Mouse (Mus musculus): Measurements from ENCODE around the gene Gm39566. TPM values are rescaled to one million over a fixed set of nuclear protein-coding genes. Genes with fewer than 3 reads are reported as not detected.
"Not testable (repeated sequence)": the region's sequence is repeated elsewhere in the genome, so short reads cannot be mapped to it uniquely, and the experiment has no call there.

The Gm39566 gene
- polyA plus RNA-seq (2015; fragmentation: Nextera tagmentation; extraction: Ambion mirVana), result not detected in 2 replicates

DNA sequence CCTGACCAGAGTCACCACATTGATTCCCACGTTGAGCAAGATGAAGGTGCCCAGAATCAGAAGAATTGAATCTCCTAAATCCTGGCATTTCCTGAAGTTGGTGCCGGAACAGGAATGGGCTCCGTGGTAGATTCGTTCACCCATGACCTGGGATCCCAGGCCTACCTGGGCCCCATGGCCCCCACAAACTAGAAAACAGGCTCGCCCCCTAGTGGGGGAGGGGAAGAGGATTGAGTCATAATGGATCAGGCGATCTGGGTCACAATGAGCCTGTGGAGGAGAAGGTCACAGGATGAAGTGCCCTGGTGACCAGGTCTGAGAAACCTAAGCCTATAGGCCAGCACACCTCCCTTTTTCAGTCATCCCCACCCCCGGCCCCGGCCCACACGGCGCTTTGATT is at the start of gene Gm39566:
Gene Gm39566, minus strand, starts transcription at position 144 of the 400 bp plus-strand sequence.
- no peaks in the 10 kb centered on the region; the same call in 1 of the 2 replicates for H3K9me3 ChIP-seq (replicated peaks)
- H3K36me3 ChIP-seq, result no peaks in the 10 kb centered on the region
- no peak within 1 kb of the TSS for H3K4me3 ChIP-seq (replicated peaks)
- no peak within 1 kb of the TSS for H3K9ac ChIP-seq
- DNase-seq (no peak), ATAC-seq (ENCODE audit: low read depth) (no peak)
- peaks cover 36% of the 10 kb centered on the region for H3K27me3 ChIP-seq
- no peaks in the 10 kb centered on the region for H3K4me1 ChIP-seq (replicated peaks)
- 59% methylated on average over 10 of the region's 10 CpGs for WGBS (ENCODE audit: insufficient replicate concordance)
- H3K27ac ChIP-seq, result no peak within 1 kb of the TSS
- no peak within 1 kb of the TSS for H3K4me2 ChIP-seq

DNA sequence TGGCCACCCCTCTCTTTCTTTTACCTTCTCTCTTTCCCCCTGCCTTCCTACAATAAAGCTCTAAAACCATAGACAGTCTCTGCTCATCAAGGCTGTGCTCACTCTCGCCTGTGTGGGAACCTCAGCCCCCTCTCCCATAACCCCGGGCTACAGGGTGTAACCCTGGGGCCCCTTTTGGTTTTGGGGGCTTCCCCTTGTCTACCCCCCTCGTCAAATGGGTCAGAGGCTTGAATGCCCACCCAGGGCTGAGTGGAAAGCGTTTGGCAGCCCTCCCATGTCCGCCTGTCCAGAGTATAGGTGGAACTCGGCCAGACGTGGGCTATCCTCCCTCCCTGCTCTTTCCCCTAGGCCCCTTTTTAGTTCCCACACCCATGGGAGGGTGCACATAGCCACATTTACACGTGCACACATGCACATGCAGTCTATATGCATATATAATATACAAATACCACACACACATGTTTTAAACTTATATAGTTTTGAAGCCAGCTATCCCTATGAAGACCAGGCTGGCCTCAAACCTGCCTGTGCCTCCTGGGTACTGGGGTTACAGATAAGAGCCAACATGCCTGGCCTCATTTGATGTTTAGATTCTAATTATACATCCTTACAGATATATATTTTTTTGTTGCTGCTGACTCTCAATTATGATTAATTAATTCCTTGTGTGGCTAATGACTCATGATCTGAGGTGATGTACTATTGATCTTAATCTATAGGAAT is 49.2 kb upstream of the Gm39566 start:
- DNase-seq (no peak), ATAC-seq (ENCODE audit: low read depth) (peak; percentile 60)
- Histone ChIP-seq H3K27me3 (peaks cover 6% of the 10 kb centered on the region), H3K9ac (peak overlapping the region; percentile 74), H3K4me3 (replicated peaks) (no peak overlapping the region), H3K27ac (peak overlapping the region; percentile 89), H3K36me3 (no peaks in the 10 kb centered on the region), H3K4me2 (peak overlapping the region; percentile 56), H3K4me1 (replicated peaks) (peaks cover 49% of the 10 kb centered on the region), H3K9me3 (replicated peaks) (no peaks in the 10 kb centered on the region)
- 24% methylated on average over 8 of the region's 8 CpGs for WGBS (ENCODE audit: insufficient replicate concordance)

DNA sequence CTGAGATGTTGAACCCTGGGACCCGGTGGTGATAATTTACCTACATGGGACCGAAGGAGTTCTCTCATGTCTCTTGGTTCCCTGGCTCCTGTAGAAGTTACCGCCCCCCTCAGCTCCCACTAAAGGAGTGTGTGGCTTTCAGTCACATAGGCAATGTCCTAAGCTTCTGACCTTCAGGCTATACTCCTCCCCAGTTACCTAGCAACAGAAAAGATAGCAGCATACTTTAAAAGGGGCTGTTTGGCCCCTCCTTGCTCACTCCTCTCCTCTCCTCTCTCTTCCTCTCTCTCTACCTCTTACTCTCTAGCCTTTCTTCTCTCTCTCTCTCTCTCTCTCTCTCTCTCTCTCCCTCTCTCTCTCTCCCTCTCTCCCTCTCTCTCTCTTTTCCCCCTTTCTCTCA is 48.6 kb upstream of the Gm39566 start:
- H3K36me3 ChIP-seq; H3K4me3 ChIP-seq (replicated peaks); DNase-seq; H3K9me3 ChIP-seq (replicated peaks): not testable (repeated sequence)
- Histone ChIP-seq H3K4me1 (replicated peaks) (peaks cover 49% of the 10 kb centered on the region), H3K27ac (peak overlapping the region; percentile 89), H3K4me2 (peak overlapping the region; percentile 56), H3K27me3 (peaks cover 12% of the 10 kb centered on the region), H3K9ac (peak overlapping the region; percentile 74)
- peak; percentile 66 for ATAC-seq (ENCODE audit: low read depth)
- 67% methylated on average over 3 of the region's 3 CpGs for WGBS (ENCODE audit: insufficient replicate concordance)

DNA sequence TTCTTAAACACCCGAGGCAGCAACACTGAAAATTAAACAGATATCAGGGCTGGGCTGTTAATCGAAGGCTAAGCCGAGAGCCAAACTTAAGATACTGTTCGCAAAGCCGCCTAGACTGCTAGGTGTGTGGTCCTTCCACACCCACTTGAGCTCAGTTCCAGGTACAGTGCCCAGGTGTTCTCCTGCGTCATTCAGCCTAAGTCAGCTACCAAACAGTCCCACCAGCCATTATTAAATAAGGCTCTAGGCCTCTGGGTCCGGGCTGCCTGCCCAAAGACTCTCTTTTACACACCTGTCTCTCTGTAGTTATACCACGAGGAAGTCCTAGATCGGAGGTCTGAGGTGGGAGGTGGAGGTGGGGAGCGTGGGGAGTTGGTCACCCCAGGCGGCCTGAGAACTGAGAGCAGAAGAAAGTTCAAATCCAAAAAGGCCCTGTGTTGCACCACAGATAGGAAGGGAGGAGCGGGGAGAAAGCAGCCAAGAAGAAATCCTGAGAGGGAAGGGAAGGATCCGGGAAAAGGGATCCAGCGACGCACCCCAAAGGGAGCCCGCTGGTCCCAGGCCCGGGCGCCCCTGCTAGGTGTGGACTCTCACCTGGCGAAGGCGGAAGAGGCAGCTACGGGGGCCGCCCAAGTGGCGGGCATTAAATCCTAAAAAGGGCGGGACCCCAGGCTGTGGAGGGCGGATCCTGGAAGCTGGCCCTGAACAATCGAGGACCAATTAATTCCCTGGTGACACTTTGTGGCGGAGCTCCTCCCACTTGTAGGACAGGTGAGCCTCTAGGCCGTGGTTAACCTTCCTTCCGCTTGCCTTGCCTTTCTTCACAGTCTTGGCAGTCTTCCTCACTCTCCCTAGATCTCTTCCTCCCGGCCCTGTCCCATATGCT is 43.3 kb upstream of the Gm39566 start, which contains the start of gene Tnk1:
Gene Tnk1, minus strand, starts transcription at position 618 of the 886 bp plus-strand sequence.
- Histone ChIP-seq H3K27ac (no peak within 1 kb of the TSS), H3K27me3 (peaks cover 25% of the 10 kb centered on the region), H3K9ac (no peak within 1 kb of the TSS), H3K9me3 (replicated peaks) (no peaks in the 10 kb centered on the region), H3K4me2 (peak within 1 kb of the TSS; percentile 8; the same call in 1 of the 2 replicates), H3K4me3 (replicated peaks) (no peak within 1 kb of the TSS), H3K4me1 (replicated peaks) (peaks cover 39% of the 10 kb centered on the region), H3K36me3 (no peaks in the 10 kb centered on the region)
- DNase-seq (no peak), ATAC-seq (ENCODE audit: low read depth) (no peak)
- 38% methylated on average over 30 of the region's 30 CpGs for WGBS (ENCODE audit: insufficient replicate concordance)

DNA sequence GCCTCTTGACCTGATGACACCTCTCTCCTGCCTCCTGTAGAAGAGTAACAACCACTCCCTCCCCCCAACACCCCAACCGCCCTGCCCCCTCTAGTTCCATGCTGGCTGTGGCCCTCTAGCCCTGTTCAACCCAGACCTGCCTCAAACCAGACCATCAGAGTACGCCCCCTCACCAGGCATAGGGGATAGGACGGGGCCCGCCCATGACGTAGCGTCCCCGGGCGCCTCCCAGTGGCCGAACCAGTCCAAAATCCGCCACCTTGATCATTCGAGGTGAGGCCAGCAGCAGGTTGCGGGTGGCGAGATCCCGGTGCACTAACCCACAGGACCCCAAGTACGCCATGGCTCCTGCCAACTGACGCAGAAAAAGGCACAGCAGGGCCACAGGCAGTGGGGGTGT is 40.2 kb upstream of the Gm39566 start:
- H3K27ac ChIP-seq, result peak overlapping the region; percentile 99
- WGBS (ENCODE audit: insufficient replicate concordance), result 19% methylated on average over 16 of the region's 16 CpGs
- H3K4me3 ChIP-seq (replicated peaks), result peak overlapping the region; percentile 35; the same call in 1 of the 2 replicates
- ATAC-seq (ENCODE audit: low read depth) (peak; percentile 35), DNase-seq (peak; percentile 70)
- H3K36me3 ChIP-seq, result peaks cover 23% of the 10 kb centered on the region
- peaks cover 64% of the 10 kb centered on the region for H3K4me1 ChIP-seq (replicated peaks)
- H3K4me2 ChIP-seq, result peak overlapping the region; percentile 61
- peak overlapping the region; percentile 70 for H3K9ac ChIP-seq
- H3K27me3 ChIP-seq, result peaks cover 25% of the 10 kb centered on the region
- no peaks in the 10 kb centered on the region for H3K9me3 ChIP-seq (replicated peaks)

DNA sequence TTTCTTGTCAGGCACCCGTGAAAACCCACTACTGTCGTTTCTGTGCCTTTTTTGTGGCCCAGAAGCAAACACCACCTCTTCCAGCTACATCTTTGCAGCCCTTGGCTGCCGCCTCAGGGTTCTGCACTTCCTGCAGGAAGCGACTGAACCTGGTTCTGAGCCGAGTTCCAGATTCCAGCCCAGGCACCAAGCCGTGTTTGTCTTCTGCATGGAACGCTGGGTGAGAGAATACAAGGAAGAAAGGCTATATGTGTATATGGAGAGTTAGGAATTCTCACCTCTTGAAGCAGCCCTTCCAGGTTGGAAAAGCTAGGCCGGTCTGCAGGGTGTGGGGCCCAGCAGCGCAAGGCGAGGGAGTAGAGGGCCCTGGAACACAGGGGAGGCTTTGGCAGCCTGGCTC is 39.6 kb upstream of the Gm39566 start:
- WGBS (ENCODE audit: insufficient replicate concordance), result 54% methylated on average over 10 of the region's 10 CpGs
- Histone ChIP-seq H3K4me3 (replicated peaks) (peak overlapping the region; percentile 35), H3K9me3 (replicated peaks) (no peaks in the 10 kb centered on the region), H3K9ac (peak overlapping the region; percentile 70), H3K36me3 (peaks cover 29% of the 10 kb centered on the region), H3K4me1 (replicated peaks) (peaks cover 70% of the 10 kb centered on the region), H3K27me3 (peaks cover 21% of the 10 kb centered on the region), H3K4me2 (peak overlapping the region; percentile 61), H3K27ac (peak overlapping the region; percentile 99)
- ATAC-seq (ENCODE audit: low read depth), result no peak
- DNase-seq, result no peak

DNA sequence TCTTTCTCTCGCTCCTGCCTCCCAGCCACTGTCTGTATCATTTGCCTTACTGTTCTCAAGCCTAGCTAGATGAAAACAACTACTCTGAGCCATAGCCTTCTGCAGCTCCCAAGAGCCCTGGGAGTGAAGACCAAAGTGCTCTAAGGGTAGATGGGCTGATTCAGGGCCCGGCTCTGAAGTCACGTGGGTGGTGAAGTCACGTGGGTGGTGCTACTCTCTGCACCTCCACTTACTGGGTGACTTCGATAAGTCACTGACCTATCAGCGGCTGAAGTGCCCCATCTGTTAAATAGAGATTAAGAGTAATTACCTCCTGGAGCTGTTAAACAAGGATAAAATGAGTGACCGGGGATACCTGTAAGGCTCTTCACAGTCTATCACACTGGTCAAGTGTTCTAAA is 38.9 kb upstream of the Gm39566 start:
- H3K9me3 ChIP-seq (replicated peaks), result no peaks in the 10 kb centered on the region
- H3K4me3 ChIP-seq (replicated peaks), result peak overlapping the region; percentile 43
- peak overlapping the region; percentile 99 for H3K27ac ChIP-seq
- 15% methylated on average over 7 of the region's 7 CpGs for whole genome bisulfite sequencing (ENCODE audit: insufficient replicate concordance)
- DNase-seq (peak; percentile 95), ATAC-seq (ENCODE audit: low read depth) (peak; percentile 92)
- H3K9ac ChIP-seq, result peak overlapping the region; percentile 76
- peaks cover 77% of the 10 kb centered on the region for H3K4me1 ChIP-seq (replicated peaks)
- peak overlapping the region; percentile 67 for H3K4me2 ChIP-seq
- peaks cover 36% of the 10 kb centered on the region for H3K36me3 ChIP-seq
- H3K27me3 ChIP-seq, result peaks cover 16% of the 10 kb centered on the region

DNA sequence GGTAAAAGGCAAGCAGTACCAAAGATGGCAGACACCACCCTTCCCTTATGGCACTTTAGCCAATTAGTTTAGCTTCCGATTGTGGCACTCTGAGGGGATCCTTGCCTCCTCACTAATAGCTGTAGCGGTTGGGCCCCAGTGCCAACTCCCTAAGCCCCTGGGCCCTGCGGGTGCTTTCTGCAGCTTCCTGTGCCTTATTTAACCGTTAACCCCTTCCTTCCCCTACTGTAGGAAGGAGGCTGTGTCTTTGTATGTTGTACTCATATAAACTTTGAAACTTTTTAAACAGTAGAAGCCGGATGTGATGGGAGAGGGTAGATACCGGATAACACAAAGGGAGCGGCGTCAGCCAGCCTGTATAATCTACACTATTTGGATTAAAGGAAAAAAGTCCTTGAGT is 35.7 kb upstream of the Gm39566 start:
- H3K4me3 ChIP-seq (replicated peaks), result no peak overlapping the region
- H3K27ac ChIP-seq, result peak overlapping the region; percentile 99
- peaks cover 51% of the 10 kb centered on the region for H3K36me3 ChIP-seq
- H3K27me3 ChIP-seq, result no peaks in the 10 kb centered on the region
- DNase-seq (no peak), ATAC-seq (ENCODE audit: low read depth) (no peak)
- 58% methylated on average over 8 of the region's 8 CpGs for WGBS (ENCODE audit: insufficient replicate concordance)
- no peaks in the 10 kb centered on the region for H3K9me3 ChIP-seq (replicated peaks)
- peak overlapping the region; percentile 30; the same call in 1 of the 2 replicates for H3K9ac ChIP-seq
- H3K4me1 ChIP-seq (replicated peaks), result peaks cover 93% of the 10 kb centered on the region
- peak overlapping the region; percentile 17; the same call in 1 of the 2 replicates for H3K4me2 ChIP-seq

DNA sequence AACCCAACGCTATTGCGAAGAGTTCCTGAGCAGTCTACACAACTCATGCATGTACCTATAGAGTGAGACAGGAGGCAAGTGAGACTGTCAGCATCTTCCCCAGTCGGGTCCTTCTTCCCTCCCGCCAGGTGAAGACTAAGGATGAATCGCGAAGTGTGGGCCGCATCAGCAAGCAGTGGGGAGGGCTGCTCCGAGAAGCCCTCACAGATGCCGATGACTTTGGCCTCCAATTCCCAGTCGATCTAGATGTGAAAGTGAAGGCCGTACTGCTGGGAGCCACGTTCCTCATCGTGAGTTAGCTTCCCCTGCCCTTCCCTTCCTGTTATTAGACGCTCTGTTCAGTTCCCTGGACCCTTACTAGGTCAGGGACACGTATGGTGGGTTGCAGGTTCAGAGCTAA is 34.8 kb upstream of the Gm39566 start:
- H3K4me3 ChIP-seq (replicated peaks), result no peak overlapping the region
- H3K27ac ChIP-seq, result peak overlapping the region; percentile 99
- no peak overlapping the region for H3K9ac ChIP-seq
- H3K4me1 ChIP-seq (replicated peaks), result peaks cover 92% of the 10 kb centered on the region
- 83% methylated on average over 15 of the region's 15 CpGs for WGBS (ENCODE audit: insufficient replicate concordance)
- DNase-seq, result no peak
- no peaks in the 10 kb centered on the region for H3K27me3 ChIP-seq
- peaks cover 51% of the 10 kb centered on the region for H3K36me3 ChIP-seq
- no peak overlapping the region for H3K4me2 ChIP-seq
- ATAC-seq (ENCODE audit: low read depth), result no peak
- no peaks in the 10 kb centered on the region for H3K9me3 ChIP-seq (replicated peaks)

DNA sequence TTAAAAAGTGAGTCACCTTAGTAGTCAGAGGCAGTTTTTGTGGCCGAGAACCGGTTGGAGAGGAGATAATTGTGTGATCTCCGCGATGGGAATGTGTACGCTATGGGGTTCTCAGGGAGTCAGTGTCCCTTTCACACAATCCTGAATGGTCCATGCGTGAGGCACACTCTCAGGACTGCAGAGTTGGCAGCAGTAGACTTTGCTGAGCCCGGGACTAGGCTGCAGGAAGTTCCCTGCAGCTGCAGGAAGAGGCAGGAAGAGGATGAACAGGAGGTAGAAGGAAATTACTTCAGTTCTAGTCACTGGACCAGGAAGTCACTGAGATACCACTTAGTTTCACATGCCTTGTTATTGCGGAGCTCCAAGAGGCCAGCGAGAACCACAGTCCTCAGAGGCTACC is 34.0 kb upstream of the Gm39566 start:
- Histone ChIP-seq H3K9me3 (replicated peaks) (no peaks in the 10 kb centered on the region), H3K27me3 (no peaks in the 10 kb centered on the region), H3K4me1 (replicated peaks) (peaks cover 87% of the 10 kb centered on the region), H3K36me3 (peaks cover 51% of the 10 kb centered on the region), H3K4me2 (no peak overlapping the region), H3K9ac (peak overlapping the region; percentile 19; the same call in 1 of the 2 replicates), H3K27ac (peak overlapping the region; percentile 99), H3K4me3 (replicated peaks) (no peak overlapping the region)
- DNase-seq (no peak), ATAC-seq (ENCODE audit: low read depth) (no peak)
- 72% methylated on average over 9 of the region's 9 CpGs for WGBS (ENCODE audit: insufficient replicate concordance)

DNA sequence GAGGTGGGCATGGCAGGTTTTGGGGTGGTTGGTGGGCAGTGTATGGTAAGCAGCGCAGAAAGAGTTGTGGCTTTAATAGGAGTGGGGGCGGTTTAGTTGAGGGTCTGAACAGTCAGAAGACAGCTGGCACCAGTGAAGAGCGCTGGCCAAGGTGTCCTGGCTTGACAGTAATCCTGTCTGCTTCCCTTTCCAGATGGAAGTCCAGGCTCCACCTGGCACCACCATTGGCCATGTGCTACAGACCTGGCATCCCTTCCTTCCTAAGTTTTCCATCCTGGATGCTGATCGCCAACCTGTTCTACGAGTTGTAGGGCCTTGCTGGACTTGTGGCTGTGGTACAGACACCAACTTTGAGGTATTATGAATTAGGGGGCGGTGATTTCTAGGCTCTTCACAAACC is 32.9 kb upstream of the Gm39566 start:
- peak overlapping the region; percentile 99 for H3K27ac ChIP-seq
- no peaks in the 10 kb centered on the region for H3K27me3 ChIP-seq
- H3K36me3 ChIP-seq, result peaks cover 51% of the 10 kb centered on the region
- H3K4me1 ChIP-seq (replicated peaks), result peaks cover 86% of the 10 kb centered on the region
- WGBS (ENCODE audit: insufficient replicate concordance), result 93% methylated on average over 6 of the region's 6 CpGs
- peak overlapping the region; percentile 79 for H3K4me3 ChIP-seq (replicated peaks)
- peak overlapping the region; percentile 90 for H3K9ac ChIP-seq
- ATAC-seq (ENCODE audit: low read depth) (no peak), DNase-seq (no peak)
- H3K9me3 ChIP-seq (replicated peaks), result no peaks in the 10 kb centered on the region
- H3K4me2 ChIP-seq, result peak overlapping the region; percentile 94
